Mouse (Mus musculus): Measurements from ENCODE around the gene Nos1ap. TPM values are rescaled to one million over a fixed set of nuclear protein-coding genes. Genes with fewer than 3 reads are reported as not detected.

Gene Nos1ap
- polyA plus RNA-seq, 1 experiment: 3.5 TPM

GRCm38 (mm10) chr1:170398866-170399265 lies 190.8 kb downstream of the Nos1ap start:
- Histone ChIP-seq H3K4me1 (ENCODE audit: control insufficient read depth, insufficient read depth, low read length) (no peaks in the 10 kb centered on the region), H3K4me3 (ENCODE audit: insufficient read depth, low read length) (no peak overlapping the region), H3K27ac (ENCODE audit: insufficient read depth, low read length) (no peak overlapping the region)
- TF ChIP-seq CTCF (IDR thresholded peaks at IDR 0.05; ENCODE audit: borderline replicate concordance, insufficient read depth, low read length): no peak
- no peak for TF ChIP-seq POLR2A (IDR thresholded peaks at IDR 0.05; ENCODE audit: low read depth, low read length)

GRCm38 (mm10) chr1:170395101-170395500 lies 194.6 kb downstream of the Nos1ap start:
- Histone ChIP-seq H3K4me3 (ENCODE audit: insufficient read depth, low read length) (no peak overlapping the region), H3K4me1 (ENCODE audit: control insufficient read depth, insufficient read depth, low read length) (no peaks in the 10 kb centered on the region), H3K27ac (ENCODE audit: insufficient read depth, low read length) (no peak overlapping the region)
- TF ChIP-seq CTCF (IDR thresholded peaks at IDR 0.05; ENCODE audit: borderline replicate concordance, insufficient read depth, low read length) (no peak), POLR2A (IDR thresholded peaks at IDR 0.05; ENCODE audit: low read depth, low read length) (no peak)

- TF ChIP-seq POLR2A (IDR thresholded peaks at IDR 0.05; ENCODE audit: low read depth, low read length) (no peak), CTCF (IDR thresholded peaks at IDR 0.05; ENCODE audit: borderline replicate concordance, insufficient read depth, low read length) (no peak)
- H3K4me3 ChIP-seq (ENCODE audit: insufficient read depth, low read length): no peak overlapping the region
- no peaks in the 10 kb centered on the region for H3K4me1 ChIP-seq (ENCODE audit: control insufficient read depth, insufficient read depth, low read length)
Measured at GRCm38 (mm10) chr1:170394641-170395040, 195.0 kb downstream of the Nos1ap start.

GRCm38 (mm10) chr1:170392771-170393728 lies 196.6 kb downstream of the Nos1ap start:
- TF ChIP-seq POLR2A (IDR thresholded peaks at IDR 0.05; ENCODE audit: low read depth, low read length) (no peak), CTCF (IDR thresholded peaks at IDR 0.05; ENCODE audit: borderline replicate concordance, insufficient read depth, low read length) (no peak)
- Histone ChIP-seq H3K27ac (ENCODE audit: insufficient read depth, low read length) (no peak overlapping the region), H3K4me3 (ENCODE audit: insufficient read depth, low read length) (no peak overlapping the region), H3K4me1 (ENCODE audit: control insufficient read depth, insufficient read depth, low read length) (no peaks in the 10 kb centered on the region)

More at GRCm38 (mm10) chr1:170394641-170395040, 195.0 kb downstream of the Nos1ap start:
- H3K27ac ChIP-seq (ENCODE audit: insufficient read depth, low read length): no peak overlapping the region

GRCm38 (mm10) chr1:170387180-170387912 lies 202.3 kb downstream of the Nos1ap start:
- no peak overlapping the region for H3K4me3 ChIP-seq (ENCODE audit: insufficient read depth, low read length)
- TF ChIP-seq POLR2A (IDR thresholded peaks at IDR 0.05; ENCODE audit: low read depth, low read length): no peak
- no peak for TF ChIP-seq CTCF (IDR thresholded peaks at IDR 0.05; ENCODE audit: borderline replicate concordance, insufficient read depth, low read length)
- H3K27ac ChIP-seq (ENCODE audit: insufficient read depth, low read length): no peak overlapping the region
- H3K4me1 ChIP-seq (ENCODE audit: control insufficient read depth, insufficient read depth, low read length): no peaks in the 10 kb centered on the region

- H3K4me1 ChIP-seq (ENCODE audit: control insufficient read depth, insufficient read depth, low read length): no peaks in the 10 kb centered on the region
- no peak overlapping the region for H3K4me3 ChIP-seq (ENCODE audit: insufficient read depth, low read length)
- no peak overlapping the region for H3K27ac ChIP-seq (ENCODE audit: insufficient read depth, low read length)
- no peak for TF ChIP-seq CTCF (IDR thresholded peaks at IDR 0.05; ENCODE audit: borderline replicate concordance, insufficient read depth, low read length)
- TF ChIP-seq POLR2A (IDR thresholded peaks at IDR 0.05; ENCODE audit: low read depth, low read length): no peak
Measured at GRCm38 (mm10) chr1:170385416-170385815, 204.2 kb downstream of the Nos1ap start.

GRCm38 (mm10) chr1:170383530-170383929 lies 206.1 kb downstream of the Nos1ap start:
- H3K4me1 ChIP-seq (ENCODE audit: control insufficient read depth, insufficient read depth, low read length): no peaks in the 10 kb centered on the region
- H3K4me3 ChIP-seq (ENCODE audit: insufficient read depth, low read length): no peak overlapping the region
- no peak overlapping the region for H3K27ac ChIP-seq (ENCODE audit: insufficient read depth, low read length)
- TF ChIP-seq POLR2A (IDR thresholded peaks at IDR 0.05; ENCODE audit: low read depth, low read length): no peak
- no peak for TF ChIP-seq CTCF (IDR thresholded peaks at IDR 0.05; ENCODE audit: borderline replicate concordance, insufficient read depth, low read length)

- no peak for TF ChIP-seq POLR2A (IDR thresholded peaks at IDR 0.05; ENCODE audit: low read depth, low read length)
- TF ChIP-seq CTCF (IDR thresholded peaks at IDR 0.05; ENCODE audit: borderline replicate concordance, insufficient read depth, low read length): no peak
- no peak overlapping the region for H3K27ac ChIP-seq (ENCODE audit: insufficient read depth, low read length)
- no peak overlapping the region for H3K4me3 ChIP-seq (ENCODE audit: insufficient read depth, low read length)
- no peaks in the 10 kb centered on the region for H3K4me1 ChIP-seq (ENCODE audit: control insufficient read depth, insufficient read depth, low read length)
Measured at GRCm38 (mm10) chr1:170381457-170381856, 208.2 kb downstream of the Nos1ap start.

- H3K4me1 ChIP-seq (ENCODE audit: control insufficient read depth, insufficient read depth, low read length): no peaks in the 10 kb centered on the region
- TF ChIP-seq POLR2A (IDR thresholded peaks at IDR 0.05; ENCODE audit: low read depth, low read length) (no peak), CTCF (IDR thresholded peaks at IDR 0.05; ENCODE audit: borderline replicate concordance, insufficient read depth, low read length) (no peak)
Measured at GRCm38 (mm10) chr1:170380505-170380904, 209.2 kb downstream of the Nos1ap start.

More at GRCm38 (mm10) chr1:170380505-170380904, 209.2 kb downstream of the Nos1ap start:
- no peak overlapping the region for H3K27ac ChIP-seq (ENCODE audit: insufficient read depth, low read length)
- no peak overlapping the region for H3K4me3 ChIP-seq (ENCODE audit: insufficient read depth, low read length)

Data from embryonic fibroblast, embryonic 13.5 days (primary cell).